Mouse (Mus musculus): ENCODE measurements around the gene Lnx1.
A peak's percentile ranks its signal among the peaks of the same experiment; 100 is the strongest.

Gene Lnx1

GRCm38 (mm10) chr5:74702766-74703165 is at the start of gene Lnx1:
Lnx1 (minus strand) TSS chr5:74702912.
- DNase-seq, result no peak

GRCm38 (mm10) chr5:74750501-74750900 is 47.8 kb upstream of the Lnx1 start:
- DNase-seq, result no peak

- no peak for DNase-seq
These were observed 44.8 kb upstream of the Lnx1 start for GRCm38 (mm10) chr5:74747476-74747875.

DNA sequence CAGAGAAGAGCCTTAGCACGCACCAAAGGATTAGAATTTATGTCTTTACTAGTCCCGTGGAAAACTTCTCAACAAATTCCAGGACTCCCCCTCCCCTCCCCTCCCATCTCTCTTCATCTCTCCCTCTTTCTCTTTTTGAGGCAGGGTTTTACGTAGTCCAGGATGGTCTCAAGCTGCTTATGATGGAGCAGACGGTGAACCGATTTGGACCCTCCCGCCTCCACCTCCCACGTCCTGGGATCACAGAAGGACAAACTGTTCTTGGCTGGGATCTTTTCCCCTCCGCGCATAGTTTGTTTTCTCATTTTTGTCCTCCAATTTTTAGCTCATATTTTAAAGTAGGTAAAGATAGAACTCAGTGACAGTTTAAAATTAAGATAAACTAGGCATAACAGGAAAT is 38.2 kb upstream of the Lnx1 start:
- no peak for DNase-seq

GRCm38 (mm10) chr5:74739435-74739834 is 36.7 kb upstream of the Lnx1 start:
- DNase-seq, result no peak

GRCm38 (mm10) chr5:74738312-74738711 is 35.6 kb upstream of the Lnx1 start:
- DNase-seq, result no peak

- DNase-seq, result no peak
These were observed 31.3 kb upstream of the Lnx1 start for GRCm38 (mm10) chr5:74733885-74734558.

DNA sequence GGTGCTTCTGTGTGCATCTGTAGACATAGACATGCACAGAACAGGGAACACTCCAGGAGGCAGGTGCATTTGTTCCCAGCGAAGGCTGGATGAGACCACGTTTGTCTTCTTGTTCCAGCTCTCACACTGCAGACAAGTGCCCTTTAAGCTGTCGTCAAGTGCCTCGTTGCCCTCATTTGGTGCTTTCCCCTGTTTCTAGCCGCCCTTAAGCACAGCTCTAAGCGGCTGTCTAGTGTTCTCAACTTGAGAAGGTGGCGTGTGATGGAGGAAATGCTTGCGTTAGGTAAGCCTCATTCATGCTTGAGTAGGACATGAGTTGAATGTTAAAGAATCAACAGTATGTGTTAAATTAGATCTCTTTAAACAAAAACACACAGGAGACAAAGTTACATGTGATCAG is 29.9 kb upstream of the Lnx1 start:
- no peak for DNase-seq

DNA sequence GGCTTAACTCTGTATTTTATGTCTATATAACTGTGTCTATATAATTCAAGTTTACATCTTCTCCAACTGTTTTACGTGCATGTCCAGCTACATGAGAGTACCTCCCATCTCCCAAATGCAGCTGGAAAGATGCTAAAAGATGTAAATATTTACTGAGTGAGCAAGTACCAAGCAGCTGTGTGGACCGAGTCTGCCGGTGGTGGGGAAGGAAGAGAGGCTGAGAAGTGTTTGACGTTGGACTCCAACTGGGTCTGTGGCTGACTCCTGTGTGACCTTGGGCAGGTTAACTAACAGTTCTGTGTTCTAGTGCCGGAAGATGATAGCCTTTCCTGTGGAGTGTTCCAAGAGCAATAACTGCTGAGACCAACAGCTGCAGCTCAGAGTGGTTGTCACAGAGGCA is 27.9 kb upstream of the Lnx1 start:
- DNase-seq, result no peak

GRCm38 (mm10) chr5:74729567-74729966 is 26.9 kb upstream of the Lnx1 start:
- no peak for DNase-seq

- peak; percentile 9 for DNase-seq
These were observed 25.5 kb upstream of the Lnx1 start for GRCm38 (mm10) chr5:74728186-74728585.

GRCm38 (mm10) chr5:74727319-74727718 is 24.6 kb upstream of the Lnx1 start:
- no peak for DNase-seq

- no peak for DNase-seq
These were observed 22.8 kb upstream of the Lnx1 start for GRCm38 (mm10) chr5:74725541-74725940.

DNA sequence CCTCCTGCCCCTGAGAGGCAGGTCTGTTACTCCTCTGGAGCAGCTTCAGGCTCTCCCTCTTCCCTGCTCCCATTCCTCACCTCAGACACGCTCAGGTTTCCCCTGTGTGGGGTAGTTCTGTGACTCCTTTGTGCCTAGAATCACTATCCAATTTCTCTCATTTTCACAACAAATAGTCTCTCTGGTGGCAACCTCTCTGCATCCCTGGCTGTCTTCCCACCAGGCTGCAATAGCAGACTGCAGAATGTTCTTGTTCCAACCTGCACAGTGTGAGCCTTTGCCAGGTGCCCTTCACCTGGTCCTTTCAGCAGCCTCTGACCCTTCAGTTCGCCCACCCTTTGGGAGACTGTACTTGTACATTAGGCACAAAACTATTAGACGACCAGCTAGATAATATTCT is 19.1 kb upstream of the Lnx1 start:
- DNase-seq, result no peak

- no peak for DNase-seq
These were observed 17.9 kb upstream of the Lnx1 start for GRCm38 (mm10) chr5:74720661-74721060.

GRCm38 (mm10) chr5:74716165-74716564 is 13.5 kb upstream of the Lnx1 start:
- no peak for DNase-seq

DNA sequence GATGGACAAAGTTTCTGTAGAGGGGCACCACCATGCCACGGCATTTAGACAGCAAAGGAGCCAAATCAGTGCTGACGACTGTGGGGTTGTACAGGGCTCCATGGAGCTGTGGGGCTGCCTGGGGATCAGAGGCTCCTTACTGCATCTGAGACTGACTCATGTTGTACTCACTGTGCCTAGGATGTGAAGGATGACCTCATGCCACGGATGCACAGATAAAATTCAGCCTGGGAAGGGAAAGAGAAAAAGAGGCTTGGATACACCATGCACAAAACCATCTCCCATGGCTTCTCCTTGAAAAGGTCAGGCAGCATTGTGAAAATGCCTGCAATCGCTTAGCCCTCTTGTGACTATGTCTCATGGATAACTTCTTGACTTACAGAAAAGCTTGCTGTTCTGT is 10.1 kb upstream of the Lnx1 start:
- DNase-seq, result no peak

DNA sequence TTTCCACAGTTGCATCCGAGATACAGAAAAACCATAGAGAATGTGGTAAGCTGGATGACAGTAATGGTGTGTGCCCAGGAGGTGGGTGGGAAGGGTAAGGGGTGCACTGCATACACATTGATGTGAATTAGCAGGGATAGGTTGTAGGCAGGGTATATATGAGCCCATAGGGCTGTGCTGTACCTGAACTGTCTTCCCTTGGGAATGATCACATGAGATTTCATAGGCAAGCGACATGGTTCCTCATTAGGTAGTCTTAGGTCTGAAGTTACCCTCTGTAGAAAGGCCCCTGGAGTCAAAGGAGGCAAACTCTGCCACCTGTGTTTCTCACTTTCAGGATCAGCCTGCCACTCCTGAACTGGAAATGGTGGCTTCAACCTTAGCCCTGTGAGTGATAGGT is 9.3 kb upstream of the Lnx1 start:
- no peak for DNase-seq

GRCm38 (mm10) chr5:74711056-74711455 is 8.3 kb upstream of the Lnx1 start:
- no peak for DNase-seq

DNA sequence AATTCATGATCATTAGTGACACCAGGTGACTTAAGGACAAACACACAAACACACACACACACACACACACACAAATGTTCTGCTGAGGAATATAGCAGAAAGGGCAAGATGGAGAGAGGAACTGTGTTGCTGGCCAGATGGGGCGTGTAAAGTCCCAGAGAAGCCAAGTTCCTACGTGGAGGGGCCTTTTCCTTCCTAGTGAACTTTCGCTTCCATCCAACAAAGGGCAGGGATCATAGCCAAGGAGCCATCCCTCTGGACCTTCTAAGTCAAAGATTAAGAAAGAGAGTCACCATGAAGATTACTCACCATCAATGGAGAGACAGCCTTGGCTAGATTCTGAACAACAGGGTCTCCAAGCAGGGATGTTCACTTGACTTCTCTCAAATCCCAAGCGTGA is 7.5 kb upstream of the Lnx1 start:
- DNase-seq, result no peak

DNA sequence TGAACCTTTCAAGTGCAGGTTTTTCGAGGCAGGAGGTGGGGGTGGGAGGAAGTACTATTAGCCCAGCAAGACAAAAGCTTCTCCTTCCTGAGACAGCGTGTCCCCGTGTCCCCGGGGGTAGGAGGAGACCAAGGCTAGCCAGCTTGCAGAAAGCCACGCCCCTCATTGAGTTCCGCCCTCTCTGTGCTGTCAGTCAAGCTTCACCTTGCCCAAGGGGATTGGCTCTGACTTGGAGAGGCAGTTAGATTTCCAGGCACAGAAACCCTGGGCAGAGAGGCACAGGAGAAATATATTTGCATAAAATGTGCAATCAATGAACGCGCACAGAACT is 1.7 kb upstream of the Lnx1 start:
- peak; percentile 20 for DNase-seq

- DNase-seq, result no peak
These were observed 1.2 kb upstream of the Lnx1 start for GRCm38 (mm10) chr5:74703741-74704459.

DNA sequence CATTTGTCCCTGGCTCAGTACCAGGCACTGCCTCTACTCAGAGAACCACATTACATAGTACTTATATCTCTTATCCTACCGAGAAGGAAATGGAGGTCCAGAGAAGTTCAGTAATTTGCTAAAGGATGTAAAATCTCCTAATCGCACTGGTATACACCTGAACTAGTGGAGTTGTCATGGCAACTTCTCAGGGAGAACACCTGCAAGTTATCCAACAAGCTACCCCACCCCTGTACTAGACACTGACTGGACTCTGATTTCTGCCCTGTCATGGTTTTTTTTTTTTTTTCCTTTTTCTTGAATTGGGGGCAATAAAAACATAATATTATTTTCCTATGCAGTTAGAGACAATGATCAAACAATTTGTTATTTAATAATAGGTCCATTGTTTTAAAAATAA is 1.8 kb downstream of the Lnx1 start:
- no peak for DNase-seq

- DNase-seq, result no peak
These were observed 3.0 kb downstream of the Lnx1 start for GRCm38 (mm10) chr5:74699673-74700072.

- no peak for DNase-seq
These were observed 5.2 kb downstream of the Lnx1 start for GRCm38 (mm10) chr5:74697534-74697933.

Measured in cerebellum, adult 8-10 months (tissue).